Mouse (Mus musculus): ENCODE measurements around the gene Unc45a.

Gene Unc45a

DNA sequence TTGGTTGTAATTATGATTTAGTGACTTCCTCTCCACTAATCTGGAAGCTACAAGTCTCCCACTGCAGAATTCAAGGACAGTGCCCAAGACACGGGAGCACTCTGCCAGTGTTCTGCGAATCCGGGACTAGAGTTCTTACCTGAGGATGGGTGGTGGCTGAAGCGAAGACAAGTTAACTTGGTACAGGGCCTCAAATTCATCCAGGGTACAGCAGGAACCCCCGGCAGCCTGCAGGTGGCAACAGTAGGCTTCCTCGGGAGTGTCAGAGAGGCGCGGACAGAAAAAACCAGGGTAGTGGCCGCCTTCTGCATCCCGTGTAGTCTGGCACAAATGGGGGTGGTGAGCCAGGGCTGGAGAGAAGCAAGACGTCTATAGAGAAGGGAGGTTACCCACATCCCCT is at the start of gene Unc45a:
Gene Unc45a (minus strand): TSS at position 213 of the 400 bp plus-strand sequence.
- DNase-seq (ENCODE audit: low spot score in 2 of 2), result peak; percentile 71 to 75

GRCm38 (mm10) chr7:80387633-80388543 is 47.1 kb upstream of the Unc45a start, which contains the start of gene Fes:
Gene Fes, minus strand, starts transcription at chr7:80387946.
- no peak for DNase-seq (ENCODE audit: low spot score in 2 of 2)

- no peak for DNase-seq (ENCODE audit: low spot score in 2 of 2)
Observed at GRCm38 (mm10) chr7:80387033-80387632, 46.3 kb upstream of the Unc45a start.

GRCm38 (mm10) chr7:80386235-80386930 is 45.6 kb upstream of the Unc45a start:
- DNase-seq (ENCODE audit: low spot score in 2 of 2), result peak; percentile 69 to 92

DNA sequence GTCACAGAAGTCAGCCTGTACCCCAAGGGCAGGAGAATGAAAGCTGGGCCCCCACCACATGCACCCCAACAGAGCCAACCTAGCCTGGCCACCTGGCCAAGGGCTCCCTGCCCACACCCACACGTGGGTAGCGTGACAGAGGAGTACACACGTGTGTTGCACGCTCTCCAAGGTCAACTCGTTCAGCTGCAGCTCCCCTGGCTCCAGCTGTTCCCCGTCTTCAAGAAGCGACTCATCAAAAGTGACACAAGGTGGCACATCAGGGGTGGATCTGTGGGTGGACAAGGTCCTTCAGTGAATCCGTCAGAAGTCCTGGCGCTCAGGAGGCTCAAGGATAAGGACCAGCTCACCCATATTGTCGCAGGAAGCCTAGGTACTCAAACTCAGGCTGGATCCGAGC is 42.1 kb upstream of the Unc45a start:
- no peak for DNase-seq (ENCODE audit: low spot score in 2 of 2)

DNA sequence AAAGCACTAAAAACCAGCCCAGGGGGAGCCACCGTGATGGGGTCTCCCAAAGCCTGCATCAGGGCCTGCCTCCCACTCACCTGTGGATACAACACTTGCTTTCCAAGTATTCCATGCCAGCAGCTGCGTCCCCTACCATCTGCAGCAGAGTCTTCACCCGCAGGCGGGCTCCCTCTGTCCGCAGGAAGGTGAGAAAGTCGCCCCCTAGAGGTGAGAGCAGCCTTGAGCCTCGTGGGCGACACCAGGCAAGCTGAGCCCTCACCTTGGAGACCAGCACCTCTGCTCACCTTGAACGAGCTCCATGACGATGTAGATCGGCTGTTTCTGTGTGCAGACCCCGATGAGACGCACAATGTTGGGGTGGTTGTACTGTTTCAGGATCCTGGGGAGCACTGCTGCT is 38.7 kb upstream of the Unc45a start:
- DNase-seq (ENCODE audit: low spot score in 2 of 2), result peak in 1 of 2 experiments; percentile 62

DNA sequence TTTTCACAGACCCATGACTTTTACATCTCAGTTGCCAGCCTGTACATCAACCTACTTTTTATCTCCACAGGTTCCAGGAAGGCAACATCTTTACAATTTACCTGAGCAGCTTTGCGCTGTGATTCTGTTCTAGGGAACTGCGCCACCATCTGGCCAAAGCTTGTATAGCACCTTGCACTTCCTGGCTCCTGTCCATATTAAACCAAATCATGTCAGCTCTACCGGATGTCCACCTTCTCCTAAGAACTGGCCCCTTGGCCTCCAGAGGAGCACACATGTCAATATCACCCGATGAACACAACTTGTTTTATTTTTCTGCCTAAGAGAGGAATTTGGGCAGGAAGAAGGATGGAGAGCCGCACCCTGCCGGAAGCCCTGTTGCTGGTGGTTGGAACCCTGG is 36.7 kb upstream of the Unc45a start:
- DNase-seq (ENCODE audit: low spot score in 2 of 2), result peak in 1 of 2 experiments; percentile 72

DNA sequence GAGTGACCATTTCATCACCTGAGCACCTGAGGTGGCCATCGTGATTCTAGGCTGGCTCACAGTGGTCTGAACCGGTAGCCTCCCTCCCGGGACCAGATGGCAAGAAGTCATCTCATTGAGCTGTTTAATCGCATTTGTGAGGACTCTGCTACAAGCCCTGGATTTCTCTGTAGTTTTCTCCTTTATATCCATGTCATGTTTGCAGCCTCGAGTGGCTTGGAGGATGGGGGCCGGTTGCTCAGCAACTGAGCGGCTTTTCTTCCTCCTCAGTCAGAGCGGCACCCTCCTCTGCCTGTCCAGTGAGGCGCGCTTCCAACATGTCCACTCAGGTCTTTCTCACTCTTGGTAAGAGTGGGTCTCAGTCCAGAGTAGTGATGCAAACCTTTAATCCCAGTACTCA is 35.4 kb upstream of the Unc45a start:
- no peak for DNase-seq (ENCODE audit: low spot score in 2 of 2)

DNA sequence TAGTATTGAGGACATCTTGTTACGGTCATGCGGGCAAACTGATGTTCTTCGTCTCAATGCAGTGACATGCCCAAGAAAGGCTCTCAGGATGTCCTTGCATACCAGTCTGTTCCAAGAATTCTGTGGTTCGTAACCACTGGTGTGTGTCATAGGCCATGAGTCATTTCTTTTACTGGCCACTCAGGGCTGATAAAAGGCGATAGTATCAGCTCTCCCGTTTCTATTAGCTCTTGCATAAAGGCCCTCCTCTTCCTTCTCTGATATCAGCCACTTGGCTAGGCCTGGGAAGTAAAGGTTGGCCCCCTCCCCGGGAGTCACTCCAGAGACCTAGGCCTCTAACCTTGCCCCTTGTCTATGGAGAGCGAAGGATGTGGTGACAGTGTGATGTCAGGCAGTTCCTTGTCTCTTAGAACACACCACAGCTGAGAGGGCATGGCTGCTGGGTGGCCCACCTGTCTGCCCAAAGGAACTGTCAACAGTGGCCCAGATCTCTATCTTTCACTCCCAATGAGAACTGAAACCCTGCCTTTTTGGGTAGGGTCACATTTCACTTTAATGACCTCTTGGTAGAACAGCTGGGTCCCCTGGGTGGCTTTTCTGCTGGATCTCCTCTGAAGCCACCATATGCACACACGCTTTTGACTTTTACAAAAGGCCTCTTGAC is 34.7 kb upstream of the Unc45a start:
- DNase-seq (ENCODE audit: low spot score in 2 of 2), result no peak

- DNase-seq (ENCODE audit: low spot score in 2 of 2), result no peak
Observed at GRCm38 (mm10) chr7:80374733-80375132, 33.9 kb upstream of the Unc45a start.

- DNase-seq (ENCODE audit: low spot score in 2 of 2), result no peak
Observed at GRCm38 (mm10) chr7:80374280-80374679, 33.5 kb upstream of the Unc45a start.

- DNase-seq (ENCODE audit: low spot score in 2 of 2), result no peak
Observed at GRCm38 (mm10) chr7:80373850-80374249, 33.0 kb upstream of the Unc45a start.

GRCm38 (mm10) chr7:80373352-80373751 is 32.5 kb upstream of the Unc45a start:
- no peak for DNase-seq (ENCODE audit: low spot score in 2 of 2)

GRCm38 (mm10) chr7:80372667-80373066 is 31.9 kb upstream of the Unc45a start:
- DNase-seq (ENCODE audit: low spot score in 2 of 2), result no peak

DNA sequence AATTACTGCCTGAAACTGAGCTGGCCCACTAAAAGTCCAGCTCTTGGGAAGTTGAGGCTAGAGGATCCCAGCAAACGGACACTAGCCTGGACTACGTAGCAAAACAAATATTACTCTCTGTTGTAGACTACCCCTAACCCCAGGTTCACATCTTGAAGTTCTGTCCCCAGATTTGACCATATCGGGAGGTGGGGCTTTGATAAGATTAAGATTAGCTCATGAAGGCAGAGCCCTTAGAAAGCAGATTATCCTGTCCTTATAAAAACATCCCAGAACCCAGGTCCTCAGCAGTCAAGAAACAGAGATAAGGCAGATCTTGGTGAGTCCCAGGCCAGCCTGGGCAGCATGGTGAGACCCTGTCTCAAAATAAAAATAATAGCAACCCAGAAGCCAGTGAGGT is 31.4 kb upstream of the Unc45a start:
- no peak for DNase-seq (ENCODE audit: low spot score in 2 of 2)

DNA sequence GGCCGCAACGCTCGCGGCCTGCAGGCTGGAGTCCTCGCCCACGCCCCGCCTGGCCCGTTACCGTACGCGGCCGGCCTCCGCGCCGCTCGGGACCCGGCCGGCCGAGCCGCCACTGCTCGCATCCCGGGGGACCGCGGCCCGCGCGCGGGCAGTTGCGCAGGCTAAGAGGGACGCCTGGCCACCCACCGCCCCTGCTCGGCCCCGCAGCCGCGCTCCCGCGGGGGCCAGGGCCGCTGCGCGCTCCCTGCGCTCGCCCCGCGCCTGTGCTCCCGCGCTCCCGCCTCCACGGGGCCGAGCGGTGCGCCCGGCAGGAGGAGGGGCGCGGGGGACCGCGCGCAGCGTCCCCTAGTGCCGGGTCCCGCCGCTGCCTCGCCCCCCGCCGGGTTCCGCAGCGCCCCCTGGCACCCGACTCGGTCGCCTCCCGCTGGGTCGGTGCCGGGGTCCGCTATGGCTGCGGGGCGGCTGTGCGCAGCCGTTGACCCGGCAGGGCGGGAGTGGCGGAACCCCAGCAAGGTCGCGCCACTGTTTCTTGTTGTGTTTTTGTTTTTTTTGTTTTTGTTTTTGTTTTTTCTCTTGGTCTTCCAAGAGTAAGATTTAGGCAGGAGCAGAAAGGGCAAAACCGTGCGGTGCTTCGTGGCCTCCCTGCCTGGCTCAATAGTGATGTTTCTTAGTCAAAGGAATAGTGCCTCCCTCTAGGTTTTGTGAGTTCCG is 30.4 kb upstream of the Unc45a start, which contains the start of gene Man2a2:
Gene Man2a2 (minus strand): TSS at position 335 of the 711 bp plus-strand sequence.
- DNase-seq (ENCODE audit: low spot score in 2 of 2), result peak; percentile 76 to 93

DNA sequence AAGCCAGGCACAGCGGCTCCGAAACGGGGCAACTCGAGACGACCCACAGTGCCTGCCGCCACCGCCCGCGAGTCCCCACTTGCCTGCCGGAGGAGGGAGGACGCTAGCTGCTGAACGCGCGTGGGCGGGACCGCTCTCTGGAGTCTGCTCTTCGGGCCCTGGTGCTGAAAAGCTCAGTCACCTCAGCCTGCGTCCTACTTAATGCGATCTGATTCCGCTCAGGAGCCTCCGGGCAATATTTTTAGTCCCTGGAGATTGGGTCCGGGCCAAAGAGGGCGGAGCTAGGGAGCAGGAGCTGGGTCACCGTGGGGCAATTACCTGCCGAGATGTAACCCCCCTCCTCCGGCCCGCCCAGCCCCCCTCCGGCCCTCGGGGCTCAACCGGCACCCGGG is 29.8 kb upstream of the Unc45a start:
- peak; percentile 79 to 82 for DNase-seq (ENCODE audit: low spot score in 2 of 2)

- no peak for DNase-seq (ENCODE audit: low spot score in 2 of 2)
Observed at GRCm38 (mm10) chr7:80369967-80370431, 29.2 kb upstream of the Unc45a start.

GRCm38 (mm10) chr7:80369461-80369860 is 28.7 kb upstream of the Unc45a start:
- DNase-seq (ENCODE audit: low spot score in 2 of 2), result no peak

DNA sequence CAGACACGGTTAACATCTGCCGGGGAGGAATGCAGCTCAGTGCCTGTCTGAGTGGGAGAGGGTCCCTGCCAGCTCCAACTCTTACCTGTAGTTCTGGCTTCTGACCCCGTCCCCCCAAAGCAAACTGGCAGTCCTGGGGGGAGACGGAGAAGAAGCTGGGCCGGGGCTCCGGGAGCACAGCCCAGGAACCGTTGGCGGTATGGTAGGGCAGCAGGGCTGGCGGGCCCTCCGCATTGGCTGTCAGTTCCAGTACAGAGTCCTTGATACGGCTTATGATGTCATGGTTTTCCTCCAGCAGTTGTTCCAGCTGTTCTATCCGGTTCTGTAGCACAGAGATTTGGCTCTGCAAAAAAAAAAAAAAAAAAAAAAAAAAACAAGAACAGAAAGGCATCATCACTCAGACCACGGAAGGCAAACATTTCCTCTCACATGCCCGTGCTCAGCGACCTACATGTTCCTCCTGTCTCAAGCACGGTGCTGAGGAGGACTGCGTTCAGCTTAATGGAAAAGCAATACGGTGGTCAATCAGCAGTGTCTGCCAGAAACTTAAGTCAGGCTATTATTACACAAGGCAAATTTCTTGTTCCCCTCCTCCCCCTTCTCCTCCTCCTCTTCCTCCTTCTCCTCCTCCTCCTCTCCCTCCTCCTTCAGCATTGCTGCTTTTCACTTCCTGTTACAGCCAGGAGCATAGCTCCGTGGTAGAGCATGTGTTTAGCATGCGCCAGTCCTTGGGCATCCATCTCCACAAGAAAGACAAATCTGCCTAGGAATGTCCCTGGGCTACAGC is 28.0 kb upstream of the Unc45a start:
- DNase-seq (ENCODE audit: low spot score in 2 of 2), result no peak

All from thymus, postnatal 10 days (tissue).